In genomic region chr7:62436394-62436793, GRCm38 (mm10) we compare ENCODE assay signal across 18 mouse cellular contexts. TPM values are rescaled to one million over a fixed set of nuclear protein-coding genes. Genes with fewer than 3 reads are reported as not detected.
DNase-seq lines count a peak whose midpoint lies in the region; ATAC-seq and TF ChIP-seq lines count a peak whose summit lies in the region.
"Had no signal": no experiment of that assay in that cellular context is flagged by ENCODE, and none has a peak within 500 bp of the region (broad histone marks: within the 10 kb centered on the region; RNA-seq: fewer than 3 reads in every experiment).

No protein-coding gene starts in this region.

- no peak overlapping the region for H3K4me3 ChIP-seq in forebrain, postnatal 0 days (ENCODE audit: low read depth, low read length)
- no peak overlapping the region for H3K4me3 ChIP-seq in forebrain, embryonic 16.5 days (replicated peaks; ENCODE audit: low read length)
- H3K4me3 ChIP-seq in liver, adult 2 months (ENCODE audit: insufficient read depth, low read depth, low read length), result no peak overlapping the region
- H3K4me3 ChIP-seq in liver, postnatal 0 days (ENCODE audit: low read depth, low read length), result no peak overlapping the region
- no peak overlapping the region for H3K4me3 ChIP-seq in MEL (ENCODE audit: control insufficient read depth in 1 of 2, insufficient read depth in 1 of 2, low read depth in 2 of 2, low read length in 2 of 2)
- no peak overlapping the region for H3K4me3 ChIP-seq in embryonic facial prominence, embryonic 14.5 days (ENCODE audit: low read depth, low read length)
- H3K4me3 ChIP-seq: liver, embryonic 13.5 days; neural tube, embryonic 15.5 days had no signal

- H3K4me1 ChIP-seq in forebrain, postnatal 0 days (ENCODE audit: insufficient read depth), result no peaks in the 10 kb centered on the region
- no peaks in the 10 kb centered on the region for H3K4me1 ChIP-seq in forebrain, embryonic 16.5 days (replicated peaks; ENCODE audit: control insufficient read depth, insufficient read depth, low read length)
- H3K4me1 ChIP-seq in liver, adult 2 months (ENCODE audit: control insufficient read depth, insufficient read depth, low read length), result no peaks in the 10 kb centered on the region
- H3K4me1 ChIP-seq in liver, postnatal 0 days (ENCODE audit: insufficient read depth), result no peaks in the 10 kb centered on the region
- no peaks in the 10 kb centered on the region for H3K4me1 ChIP-seq in MEL (ENCODE audit: control insufficient read depth in 1 of 2, insufficient read depth in 2 of 2, low read length in 2 of 2)
- H3K4me1 ChIP-seq in embryonic facial prominence, embryonic 14.5 days (ENCODE audit: control insufficient read depth, insufficient read depth, low read length), result no peaks in the 10 kb centered on the region
- H3K4me1 ChIP-seq: liver, embryonic 13.5 days; neural tube, embryonic 15.5 days had no signal

- H3K9me3 ChIP-seq in forebrain, postnatal 0 days (ENCODE audit: low read length), result no peaks in the 10 kb centered on the region
- no peaks in the 10 kb centered on the region for H3K9me3 ChIP-seq in forebrain, embryonic 16.5 days (ENCODE audit: control insufficient read depth, low read length)
- H3K9me3 ChIP-seq in liver, postnatal 0 days (ENCODE audit: low read length), result no peaks in the 10 kb centered on the region
- no peaks in the 10 kb centered on the region for H3K9me3 ChIP-seq in MEL (replicated peaks; ENCODE audit: insufficient read depth, low read length)
- H3K9me3 ChIP-seq in embryonic facial prominence, embryonic 14.5 days (ENCODE audit: control insufficient read depth, low read length), result no peaks in the 10 kb centered on the region
- H3K9me3 ChIP-seq: liver, embryonic 13.5 days; neural tube, embryonic 15.5 days had no signal

- peak; percentile 5 for DNase-seq in forebrain, postnatal 0 days
- DNase-seq in liver, adult 2 months (ENCODE audit: extremely low read depth, low read depth, low spot score), result no peak
- DNase-seq in liver, postnatal 0 days, result no peak
- DNase-seq in MEL (ENCODE audit: low read depth, low spot score), result peak; percentile 2
- DNase-seq in embryonic facial prominence, embryonic 14.5 days (ENCODE audit: low spot score), result peak; percentile 29
- DNase-seq in testis, postnatal 10 days (ENCODE audit: low spot score), result no peak
- DNase-seq: adrenal gland, postnatal 10 days; cerebellum, adult 9-10 months; heart, postnatal 10 days; kidney, postnatal 10 days; left cerebral cortex, postnatal 4 days; liver, embryonic 13.5 days; lung, postnatal 4 days had no signal

- H3K27ac ChIP-seq in forebrain, postnatal 0 days (ENCODE audit: low read depth, low read length), result no peak overlapping the region
- no peak overlapping the region for H3K27ac ChIP-seq in forebrain, embryonic 16.5 days (ENCODE audit: low read length)
- no peak overlapping the region for H3K27ac ChIP-seq in liver, adult 2 months (replicated peaks; ENCODE audit: insufficient read depth, low read depth, low read length)
- H3K27ac ChIP-seq in liver, postnatal 0 days (ENCODE audit: low read depth), result no peak overlapping the region
- no peak overlapping the region for H3K27ac ChIP-seq in MEL (ENCODE audit: control insufficient read depth, low read depth, low read length)
- H3K27ac ChIP-seq in embryonic facial prominence, embryonic 14.5 days (replicated peaks; ENCODE audit: low read depth, low read length), result no peak overlapping the region
- H3K27ac ChIP-seq: liver, embryonic 13.5 days; neural tube, embryonic 15.5 days had no signal

- H3K9ac ChIP-seq in forebrain, postnatal 0 days, result no peak overlapping the region
- no peak overlapping the region for H3K9ac ChIP-seq in forebrain, embryonic 16.5 days (replicated peaks; ENCODE audit: low read depth, low read length)
- no peak overlapping the region for H3K9ac ChIP-seq in liver, adult 2 months (ENCODE audit: low read depth, low read length)
- no peak overlapping the region for H3K9ac ChIP-seq in liver, postnatal 0 days (replicated peaks)
- no peak overlapping the region for H3K9ac ChIP-seq in MEL (ENCODE audit: control insufficient read depth, low read depth, low read length, poor library complexity, severe bottlenecking)
- no peak overlapping the region for H3K9ac ChIP-seq in embryonic facial prominence, embryonic 14.5 days (ENCODE audit: low read depth, low read length)
- H3K9ac ChIP-seq: liver, embryonic 13.5 days; neural tube, embryonic 15.5 days had no signal

- peak; percentile 68 for ATAC-seq in forebrain, postnatal 0 days
- ATAC-seq in forebrain, embryonic 16.5 days, result no peak
- ATAC-seq in liver, postnatal 0 days, result no peak
- ATAC-seq in embryonic facial prominence, embryonic 14.5 days (ENCODE audit: low read depth), result no peak
- ATAC-seq: inflammation-experienced regulatory T-cells, adult 6 months had no signal

- TF ChIP-seq CTCF in forebrain, postnatal 0 days (IDR thresholded peaks at IDR 0.05; ENCODE audit: low read depth), result peak; percentile 39
- peak; percentile 20; the same call in 1 of the 2 replicates for TF ChIP-seq CTCF in liver, adult 2 months (IDR thresholded peaks at IDR 0.05; ENCODE audit: low read depth, low read length)
- TF ChIP-seq CTCF in liver, postnatal 0 days (IDR thresholded peaks at IDR 0.05; ENCODE audit: low read depth), result no peak
- TF ChIP-seq CTCF in MEL (IDR thresholded peaks at IDR 0.05 in 2 of 3, conservative IDR thresholded peaks at IDR 0.05 in 1 of 3; ENCODE audit: control insufficient read depth in 1 of 3, insufficient read depth in 1 of 3, low read depth in 2 of 3, low read length in 3 of 3, poor library complexity in 1 of 3, severe bottlenecking in 1 of 3), result peak in 1 of 3 experiments; percentile 22; a peak in 1 of 6 replicates

- no peaks in the 10 kb centered on the region for H3K36me3 ChIP-seq in forebrain, postnatal 0 days (ENCODE audit: insufficient read depth)
- no peaks in the 10 kb centered on the region for H3K36me3 ChIP-seq in forebrain, embryonic 16.5 days (ENCODE audit: control insufficient read depth, insufficient read depth)
- H3K36me3 ChIP-seq in liver, adult 2 months (ENCODE audit: control insufficient read depth, insufficient read depth, low read length), result no peaks in the 10 kb centered on the region
- H3K36me3 ChIP-seq in liver, postnatal 0 days (replicated peaks; ENCODE audit: insufficient read depth, low read length), result no peaks in the 10 kb centered on the region
- H3K36me3 ChIP-seq in MEL (ENCODE audit: control insufficient read depth in 1 of 2, insufficient read depth in 2 of 2, low read length in 2 of 2), result no peaks in the 10 kb centered on the region
- H3K36me3 ChIP-seq in embryonic facial prominence, embryonic 14.5 days (ENCODE audit: control insufficient read depth, insufficient read depth, low read length), result no peaks in the 10 kb centered on the region
- H3K36me3 ChIP-seq: liver, embryonic 13.5 days; neural tube, embryonic 15.5 days had no signal

- WGBS in forebrain, postnatal 0 days, result 59% methylated on average over 2 of the region's 2 CpGs
- WGBS in forebrain, embryonic 16.5 days, result 46% methylated on average over 2 of the region's 2 CpGs
- WGBS in liver, adult 2 months, result 42% methylated on average over 2 of the region's 2 CpGs
- WGBS in liver, postnatal 0 days (ENCODE audit: insufficient replicate concordance), result 34% methylated on average over 2 of the region's 2 CpGs
- 45% methylated on average over 2 of the region's 2 CpGs for WGBS in embryonic facial prominence, embryonic 14.5 days

- no peaks in the 10 kb centered on the region for H3K79me2 ChIP-seq in liver, adult 2 months (ENCODE audit: control insufficient read depth, insufficient read depth, low read length)
- no peaks in the 10 kb centered on the region for H3K79me2 ChIP-seq in MEL (ENCODE audit: control insufficient read depth, insufficient read depth, low read length, poor library complexity)

- no peak for TF ChIP-seq POLR2A in liver, adult 2 months (IDR thresholded peaks at IDR 0.05; ENCODE audit: extremely low read depth, insufficient read depth, low read length)
- no peak for TF ChIP-seq POLR2A in MEL (IDR thresholded peaks at IDR 0.05; ENCODE audit: control insufficient read depth in 1 of 2, insufficient read depth in 1 of 2, low read depth in 1 of 2, low read length in 2 of 2, poor library complexity in 1 of 2)

- no peak for TF ChIP-seq EP300 in liver, postnatal 0 days (IDR thresholded peaks at IDR 0.05; ENCODE audit: low read depth)
- no peak for TF ChIP-seq EP300 in MEL (IDR thresholded peaks at IDR 0.05; ENCODE audit: low read depth in 1 of 2, low read length in 2 of 2)

- no peaks in the 10 kb centered on the region for H3K27me3 ChIP-seq in forebrain, postnatal 0 days (ENCODE audit: insufficient read depth, low read length)
- H3K27me3 ChIP-seq in forebrain, embryonic 16.5 days (replicated peaks; ENCODE audit: control insufficient read depth, insufficient read depth, low read length), result no peaks in the 10 kb centered on the region
- H3K27me3 ChIP-seq in liver, adult 2 months (ENCODE audit: control insufficient read depth, insufficient read depth, low read length), result no peaks in the 10 kb centered on the region
- no peaks in the 10 kb centered on the region for H3K27me3 ChIP-seq in liver, postnatal 0 days (ENCODE audit: insufficient read depth, low read length)
- no peaks in the 10 kb centered on the region for H3K27me3 ChIP-seq in MEL (ENCODE audit: control insufficient read depth in 1 of 2, insufficient read depth in 2 of 2, low read length in 2 of 2)
- no peaks in the 10 kb centered on the region for H3K27me3 ChIP-seq in embryonic facial prominence, embryonic 14.5 days (replicated peaks; ENCODE audit: control insufficient read depth, insufficient read depth, low read length)
- H3K27me3 ChIP-seq: liver, embryonic 13.5 days; neural tube, embryonic 15.5 days had no signal

- no peak overlapping the region for H3K4me2 ChIP-seq in forebrain, postnatal 0 days (ENCODE audit: low read depth)
- H3K4me2 ChIP-seq in forebrain, embryonic 16.5 days (ENCODE audit: low read length), result no peak overlapping the region
- no peak overlapping the region for H3K4me2 ChIP-seq in liver, postnatal 0 days (ENCODE audit: low read depth, low read length)
- H3K4me2 ChIP-seq in embryonic facial prominence, embryonic 14.5 days (ENCODE audit: low read depth, low read length), result no peak overlapping the region
- H3K4me2 ChIP-seq: liver, embryonic 13.5 days; neural tube, embryonic 15.5 days had no signal

- TF ChIP-seq RAD21 in MEL (IDR thresholded peaks at IDR 0.05; ENCODE audit: low read depth, low read length), result no peak

RNA-seq across cellular contexts. Expression of gene Mkrn3, which starts 16.5 kb away (rescaled TPM):
- total RNA-seq in forebrain, postnatal 0 days (2014; rRNA removed), result 31.2 and 39.7 TPM in 2 replicates
- 19.8 and 23.6 TPM in 2 replicates for polyA plus RNA-seq in forebrain, postnatal 0 days (2015; fragmentation: Nextera tagmentation; extraction: Ambion mirVana)
- polyA plus RNA-seq in forebrain, embryonic 16.5 days (2015; fragmentation: Nextera tagmentation; extraction: Ambion mirVana), result 23.4 and 26.4 TPM in 2 replicates
- total RNA-seq in liver, adult 2 months (2014; rRNA removed), result 0.37 and 0.54 TPM in 2 replicates
- 0.22 and 0.29 TPM in 2 replicates for polyA plus RNA-seq in liver, adult 2 months (2012; rRNA removed)
- polyA plus RNA-seq in liver, postnatal 0 days (2015; fragmentation: Nextera tagmentation; extraction: Ambion mirVana), result 0.25 and 0.36 TPM in 2 replicates
- total RNA-seq in MEL (2012; rRNA removed), result not detected in 2 replicates
- polyA plus RNA-seq in MEL (2012; ENCODE audit: insufficient read depth in 1 of 2, insufficient read length in 2 of 2, low read depth in 1 of 2, low replicate concordance in 2 of 2, missing spikeins in 1 of 2), result not detected
- polyA plus RNA-seq in embryonic facial prominence, embryonic 14.5 days (2014; fragmentation: Nextera tagmentation; extraction: Ambion mirVana), result 6.2 TPM in 2 replicates
- polyA plus RNA-seq: inflammation-experienced regulatory T-cells, adult 6 months had no signal

RNA-seq across cellular contexts. Expression of gene Peg12, which starts 27.9 kb away (rescaled TPM):
- total RNA-seq in forebrain, postnatal 0 days (2014; rRNA removed), result 4.2 and 5.7 TPM in 2 replicates
- polyA plus RNA-seq in forebrain, postnatal 0 days (2015; fragmentation: Nextera tagmentation; extraction: Ambion mirVana), result 6.5 and 6.9 TPM in 2 replicates
- polyA plus RNA-seq in forebrain, embryonic 16.5 days (2015; fragmentation: Nextera tagmentation; extraction: Ambion mirVana), result 16.2 and 16.7 TPM in 2 replicates
- total RNA-seq in liver, adult 2 months (2014; rRNA removed), result 0.28 and 0.34 TPM in 2 replicates
- 0.11 and 0.15 TPM in 2 replicates for polyA plus RNA-seq in liver, adult 2 months (2012; rRNA removed)
- polyA plus RNA-seq in liver, postnatal 0 days (2015; fragmentation: Nextera tagmentation; extraction: Ambion mirVana), result 1.1 and 1.3 TPM in 2 replicates
- not detected in 2 replicates for total RNA-seq in MEL (2012; rRNA removed)
- not detected for polyA plus RNA-seq in MEL (2012; ENCODE audit: insufficient read depth in 1 of 2, insufficient read length in 2 of 2, low read depth in 1 of 2, low replicate concordance in 2 of 2, missing spikeins in 1 of 2)
- 26.3 and 33.5 TPM in 2 replicates for polyA plus RNA-seq in embryonic facial prominence, embryonic 14.5 days (2014; fragmentation: Nextera tagmentation; extraction: Ambion mirVana)
- polyA plus RNA-seq: inflammation-experienced regulatory T-cells, adult 6 months had no signal

RNA-seq across cellular contexts. Expression of gene Magel2, which starts 59.6 kb away (rescaled TPM):
- total RNA-seq in forebrain, postnatal 0 days (2014; rRNA removed), result 8.7 and 21.4 TPM in 2 replicates
- 4.1 and 8.6 TPM in 2 replicates for polyA plus RNA-seq in forebrain, postnatal 0 days (2015; fragmentation: Nextera tagmentation; extraction: Ambion mirVana)
- polyA plus RNA-seq in forebrain, embryonic 16.5 days (2015; fragmentation: Nextera tagmentation; extraction: Ambion mirVana), result 5.1 and 14.1 TPM in 2 replicates
- not detected in 2 replicates for total RNA-seq in liver, adult 2 months (2014; rRNA removed)
- not detected in 2 replicates for polyA plus RNA-seq in liver, adult 2 months (2012; rRNA removed)
- polyA plus RNA-seq in liver, postnatal 0 days (2015; fragmentation: Nextera tagmentation; extraction: Ambion mirVana), result 0.02 TPM in 1 of 2 replicates, not detected in the other
- not detected in 2 replicates for total RNA-seq in MEL (2012; rRNA removed)
- polyA plus RNA-seq in MEL (2012; ENCODE audit: insufficient read depth in 1 of 2, insufficient read length in 2 of 2, low read depth in 1 of 2, low replicate concordance in 2 of 2, missing spikeins in 1 of 2), result not detected
- 12.9 and 13.3 TPM in 2 replicates for polyA plus RNA-seq in embryonic facial prominence, embryonic 14.5 days (2014; fragmentation: Nextera tagmentation; extraction: Ambion mirVana)
- polyA plus RNA-seq: gonadal fat pad, adult 2 months; inflammation-experienced regulatory T-cells, adult 6 months; urinary bladder, adult 2 months had no signal

Comparison
In these comparisons a context has a peak if more than half of its experiments do, and no peak if none do; other contexts are left out.
1. DNase-seq: peak in forebrain, postnatal 0 days (single experiment), MEL (single experiment) and embryonic facial prominence, embryonic 14.5 days (single experiment); none in liver, adult 2 months (single experiment), liver, postnatal 0 days (single experiment) and testis, postnatal 10 days (single experiment).